Mouse (Mus musculus) heart, embryonic 10.5 days (tissue): ENCODE results near the gene Nubp1. TPM values are rescaled to one million over a fixed set of nuclear protein-coding genes. Genes with fewer than 3 reads are reported as not detected.
A peak's percentile ranks its signal among the peaks of the same experiment; 100 is the strongest.

Experiments
- DNase-seq: peaks from one replicate; pipeline ENCODE4 v3.0.0-alpha.2; 2017; ENCODE audit warnings: low spot score
- H3K27ac ChIP-seq: fragments of 300-500 bp; sonication (generic); 2 replicates; pipeline ENCODE4 v1.5.1; 2016; ENCODE audit warnings: mild to moderate bottlenecking
- H3K27me3 ChIP-seq: fragments of 300-500 bp; sonication (generic); 2 replicates; pipeline ENCODE4 v1.6.1; 2016; ENCODE audit warnings: mild to moderate bottlenecking; ENCODE audit not compliant: poor library complexity, insufficient read depth, severe bottlenecking
- H3K36me3 ChIP-seq: fragments of 300-500 bp; sonication (generic); 2 replicates; pipeline ENCODE4 v1.6.1; 2016; ENCODE audit warnings: mild to moderate bottlenecking, moderate library complexity
- H3K4me1 ChIP-seq: fragments of 300-500 bp; sonication (generic); 2 replicates; pipeline ENCODE4 v1.6.1; 2016; ENCODE audit warnings: mild to moderate bottlenecking
- H3K4me3 ChIP-seq: fragments of 300-500 bp; sonication (generic); 2 replicates; pipeline ENCODE4 v1.5.1; 2016; ENCODE audit warnings: mild to moderate bottlenecking, moderate library complexity
- H3K9me3 ChIP-seq: fragments of 300-500 bp; sonication (generic); 2 replicates; pipeline ENCODE4 v1.6.1; 2016; ENCODE audit warnings: mild to moderate bottlenecking, moderate library complexity
- WGBS: fragments of 180-500 bp; shearing (Covaris S2); methylation state at CpG from one replicate; pipeline ENCODE4 v1.1.7; 2016; 5-methylcytosine and 5-hydroxymethylcytosine counted together
- polyA plus RNA-seq: library from polyadenylated mRNA; unstranded; fragments of >200 nt; fragmentation: Nextera tagmentation; extraction: Ambion mirVana; gene quantifications from 2 replicates; pipeline ENCODE4 v1.2.1, GENCODE M21; 2016

Nubp1 gene
- polyA plus RNA-seq, 1 experiment from 2014 or later: 70.9 TPM

- Histone ChIP-seq H3K27me3 (no peaks in the 10 kb centered on the region), H3K36me3 (0 out of 2 replicates have a peak, but pooled peaks cover under 1% of the 10 kb centered on the region), H3K4me1 (peaks cover 5% of the 10 kb centered on the region; the same call in 1 of the 2 replicates), H3K27ac (no peak overlapping the region), H3K9me3 (no peaks in the 10 kb centered on the region), H3K4me3 (no peak overlapping the region)
- 82% methylated on average over 5 of the region's 5 CpGs for WGBS
- no peak for DNase-seq
Observed at GRCm38 (mm10) chr16:10433344-10433743, 21.6 kb downstream of the Nubp1 start.

GRCm38 (mm10) chr16:10436166-10436565 lies 24.4 kb downstream of the Nubp1 start:
- H3K4me3 ChIP-seq: no peak overlapping the region
- no peak overlapping the region for H3K27ac ChIP-seq
- DNase-seq: no peak
- H3K27me3 ChIP-seq: no peaks in the 10 kb centered on the region
- peaks cover 5% of the 10 kb centered on the region for H3K36me3 ChIP-seq
- peaks cover 5% of the 10 kb centered on the region; the same call in 1 of the 2 replicates for H3K4me1 ChIP-seq
- WGBS: 78% methylated on average over 6 of the region's 6 CpGs
- no peaks in the 10 kb centered on the region for H3K9me3 ChIP-seq

- H3K4me3 ChIP-seq: no peak overlapping the region
- H3K4me1 ChIP-seq: peaks cover under 1% of the 10 kb centered on the region; the same call in 1 of the 2 replicates
- no peaks in the 10 kb centered on the region for H3K9me3 ChIP-seq
- H3K27ac ChIP-seq: no peak overlapping the region
- WGBS: 82% methylated on average over 5 of the region's 5 CpGs
- peaks cover 5% of the 10 kb centered on the region for H3K36me3 ChIP-seq
- no peak for DNase-seq
- no peaks in the 10 kb centered on the region for H3K27me3 ChIP-seq
Observed at GRCm38 (mm10) chr16:10438055-10438454, 26.3 kb downstream of the Nubp1 start.

GRCm38 (mm10) chr16:10441328-10441727 lies 29.6 kb downstream of the Nubp1 start:
- no peak for DNase-seq
- Histone ChIP-seq H3K9me3 (no peaks in the 10 kb centered on the region), H3K27ac (no peak overlapping the region), H3K27me3 (no peaks in the 10 kb centered on the region), H3K4me1 (peaks cover 6% of the 10 kb centered on the region; the same call in 1 of the 2 replicates), H3K36me3 (peaks cover 5% of the 10 kb centered on the region), H3K4me3 (no peak overlapping the region)
- WGBS: 85% methylated on average over 6 of the region's 6 CpGs

DNA sequence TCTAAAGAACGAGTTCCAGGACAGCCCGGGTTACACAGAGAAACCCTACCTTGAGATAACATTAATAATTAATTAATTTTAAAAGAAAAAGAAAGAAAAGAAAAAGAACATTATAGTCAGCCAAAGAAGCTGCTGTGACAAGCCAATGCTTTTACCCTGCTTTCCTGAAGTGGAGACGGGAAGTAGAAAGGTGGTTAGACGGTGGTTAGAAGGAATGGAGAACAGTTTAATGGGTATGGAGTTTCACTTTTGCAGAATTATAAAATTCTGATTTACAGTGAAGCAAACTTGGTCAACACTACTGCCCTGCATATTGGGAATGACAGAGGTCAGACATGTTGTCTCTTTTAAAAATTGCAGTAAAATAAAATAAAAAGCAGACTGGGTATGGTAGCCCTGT lies 30.0 kb downstream of the Nubp1 start:
- DNase-seq: no peak
- 88% methylated on average over 4 of the region's 4 CpGs for WGBS
- Histone ChIP-seq H3K27ac (no peak overlapping the region), H3K36me3 (peaks cover 5% of the 10 kb centered on the region), H3K4me1 (peaks cover 10% of the 10 kb centered on the region; the same call in 1 of the 2 replicates), H3K27me3 (no peaks in the 10 kb centered on the region), H3K4me3 (no peak overlapping the region), H3K9me3 (no peaks in the 10 kb centered on the region)

DNA sequence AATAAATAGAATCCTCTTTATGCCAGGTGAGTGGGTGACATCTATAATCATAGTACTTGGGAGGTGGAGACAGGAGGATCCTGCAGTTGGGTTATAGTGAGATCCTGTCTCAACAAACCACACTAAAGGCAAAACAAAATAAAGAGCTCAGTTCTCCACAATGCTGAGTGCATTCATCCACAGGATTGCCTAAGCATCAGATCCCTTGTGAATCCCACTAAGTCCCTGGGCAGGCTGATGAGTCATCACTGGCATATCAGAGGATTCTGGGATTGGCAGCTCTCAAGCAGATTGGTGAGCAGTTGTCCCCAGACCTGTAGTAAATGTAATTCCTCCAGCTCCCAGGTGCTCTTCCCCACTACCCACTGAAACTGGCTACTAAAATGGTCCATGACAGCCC lies 32.0 kb downstream of the Nubp1 start:
- H3K9me3 ChIP-seq: no peaks in the 10 kb centered on the region
- H3K4me1 ChIP-seq: peaks cover 22% of the 10 kb centered on the region
- no peak overlapping the region for H3K4me3 ChIP-seq
- H3K36me3 ChIP-seq: peaks cover under 1% of the 10 kb centered on the region; the same call in 1 of the 2 replicates
- DNase-seq: no peak
- H3K27me3 ChIP-seq: no peaks in the 10 kb centered on the region
- H3K27ac ChIP-seq: no peak overlapping the region

DNA sequence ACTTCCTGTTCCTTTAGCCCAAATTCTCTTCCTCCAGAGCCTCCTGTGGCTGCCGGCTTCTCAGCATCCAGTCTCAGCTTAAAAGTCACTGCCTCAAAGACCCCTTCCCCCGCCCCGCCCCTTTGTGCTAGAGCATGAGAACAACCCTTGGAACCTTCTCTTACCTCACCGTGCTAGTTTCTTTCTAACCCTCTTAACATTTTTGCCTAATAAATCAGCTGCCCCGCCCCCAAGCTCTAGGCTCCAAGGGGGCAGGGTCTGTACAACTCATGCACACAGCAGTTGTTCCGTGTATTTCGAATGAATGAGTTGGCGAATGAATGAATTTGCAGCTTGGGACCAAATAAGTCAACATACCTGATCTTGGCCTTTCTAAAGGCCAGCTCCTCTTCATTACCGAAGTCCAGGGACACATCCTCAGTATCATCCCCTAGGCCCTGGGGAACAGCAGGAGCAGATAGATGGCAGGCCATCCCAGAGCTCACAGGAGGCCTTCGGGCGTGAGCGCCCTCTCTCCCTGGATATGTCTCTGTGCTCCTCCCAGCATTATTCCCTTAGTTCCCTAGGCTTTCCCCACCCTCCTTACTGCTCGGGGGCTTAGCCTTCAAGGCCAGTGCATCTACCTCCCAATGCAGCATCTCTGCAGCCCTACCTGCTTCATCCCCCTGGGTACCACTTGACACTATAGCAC lies 35.0 kb downstream of the Nubp1 start:
- H3K4me3 ChIP-seq: peak overlapping the region; percentile 60
- no peaks in the 10 kb centered on the region for H3K36me3 ChIP-seq
- 25% methylated on average over 13 of the region's 13 CpGs for WGBS
- H3K4me1 ChIP-seq: peaks cover 22% of the 10 kb centered on the region
- no peaks in the 10 kb centered on the region for H3K9me3 ChIP-seq
- peak overlapping the region; percentile 81 for H3K27ac ChIP-seq
- H3K27me3 ChIP-seq: no peaks in the 10 kb centered on the region
- DNase-seq: no peak

- H3K27me3 ChIP-seq: no peaks in the 10 kb centered on the region
- 4% methylated on average over 12 of the region's 12 CpGs for whole genome bisulfite sequencing
- H3K4me1 ChIP-seq: peaks cover 22% of the 10 kb centered on the region
- peak within 1 kb of the TSS; percentile 81 for H3K27ac ChIP-seq
- DNase-seq: peak; percentile 87
- no peaks in the 10 kb centered on the region for H3K9me3 ChIP-seq
- peak within 1 kb of the TSS; percentile 60 for H3K4me3 ChIP-seq
- H3K36me3 ChIP-seq: no peaks in the 10 kb centered on the region
Observed at GRCm38 (mm10) chr16:10447264-10447594, 35.5 kb downstream of the Nubp1 start, which contains the start of gene Tvp23a. Gene Tvp23a, minus strand, starts transcription at chr16:10447362.

DNA sequence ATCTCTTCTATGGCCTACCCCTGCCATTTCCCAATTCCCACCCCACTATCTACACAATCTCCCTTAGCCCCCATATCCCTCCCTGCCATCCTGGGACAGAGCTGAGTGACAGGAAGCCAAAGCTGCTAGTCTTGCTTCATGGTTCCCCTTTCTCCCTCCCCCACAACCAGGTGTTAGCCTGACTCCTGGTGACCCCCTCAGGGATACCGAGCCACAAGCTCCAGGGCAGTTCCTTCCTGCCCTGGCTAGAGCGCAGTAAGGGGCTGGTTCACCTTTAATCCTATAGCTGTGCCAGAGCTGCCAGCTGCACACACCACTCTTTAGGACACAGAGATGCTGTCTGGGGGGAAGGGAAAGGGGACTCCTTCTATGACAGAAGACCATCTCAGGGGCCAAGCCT lies 36.0 kb downstream of the Nubp1 start:
- H3K36me3 ChIP-seq: no peaks in the 10 kb centered on the region
- no peaks in the 10 kb centered on the region for H3K9me3 ChIP-seq
- no peak for DNase-seq
- peaks cover 22% of the 10 kb centered on the region for H3K4me1 ChIP-seq
- WGBS: 73% methylated on average over 2 of the region's 2 CpGs
- peak overlapping the region; percentile 60 for H3K4me3 ChIP-seq
- no peaks in the 10 kb centered on the region for H3K27me3 ChIP-seq
- H3K27ac ChIP-seq: peak overlapping the region; percentile 81

DNA sequence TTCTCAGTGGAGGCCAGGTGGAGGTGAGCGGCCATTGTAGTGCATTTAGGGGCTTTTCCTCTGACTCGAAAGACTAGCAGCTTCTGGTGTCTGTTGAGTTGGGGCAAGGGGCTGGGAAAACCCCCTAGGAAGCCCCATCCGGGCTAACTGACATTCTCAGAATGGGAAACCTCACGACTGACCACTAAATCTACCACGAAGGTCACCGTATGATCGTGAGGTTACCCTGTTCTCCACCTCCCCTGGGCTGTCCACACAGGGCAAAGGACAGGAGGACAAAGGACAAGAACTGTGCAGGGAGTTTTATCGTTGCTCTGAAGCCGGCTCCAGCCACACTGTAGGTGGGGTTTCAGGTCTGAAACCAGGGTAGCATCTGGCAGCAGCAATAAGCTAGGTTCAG lies 37.2 kb downstream of the Nubp1 start:
- Histone ChIP-seq H3K4me3 (no peak overlapping the region), H3K9me3 (no peaks in the 10 kb centered on the region), H3K27ac (no peak overlapping the region), H3K4me1 (peaks cover 22% of the 10 kb centered on the region), H3K27me3 (no peaks in the 10 kb centered on the region), H3K36me3 (no peaks in the 10 kb centered on the region)
- no peak for DNase-seq
- 86% methylated on average over 9 of the region's 9 CpGs for WGBS

DNA sequence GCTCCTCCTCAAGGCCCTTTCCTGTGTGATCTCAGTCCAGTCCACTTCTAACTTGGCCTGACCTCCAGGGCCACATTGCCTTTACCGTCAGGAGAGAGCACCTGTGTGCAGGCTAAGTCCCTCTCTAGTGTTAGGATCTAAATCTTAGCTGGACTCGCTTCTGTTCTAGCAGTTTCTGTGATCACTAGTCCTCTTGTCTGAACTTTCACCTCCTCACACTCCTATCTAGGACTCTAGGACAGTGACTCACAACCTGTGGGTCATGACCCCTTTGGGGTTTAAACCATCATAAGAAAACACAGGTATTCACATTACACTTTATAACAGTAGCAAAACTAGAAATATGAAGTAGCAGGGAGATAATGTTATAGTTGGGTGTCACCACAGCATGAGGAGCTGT lies 40.2 kb downstream of the Nubp1 start:
- Histone ChIP-seq H3K27ac (no peak overlapping the region), H3K4me3 (no peak overlapping the region), H3K9me3 (no peaks in the 10 kb centered on the region), H3K4me1 (peaks cover 10% of the 10 kb centered on the region), H3K36me3 (no peaks in the 10 kb centered on the region), H3K27me3 (no peaks in the 10 kb centered on the region)
- WGBS: 76% methylated on average over 2 of the region's 2 CpGs
- DNase-seq: no peak

GRCm38 (mm10) chr16:10452445-10452896 lies 40.7 kb downstream of the Nubp1 start:
- Histone ChIP-seq H3K4me1 (peaks cover 5% of the 10 kb centered on the region), H3K36me3 (no peaks in the 10 kb centered on the region), H3K4me3 (no peak overlapping the region), H3K27ac (no peak overlapping the region), H3K27me3 (no peaks in the 10 kb centered on the region), H3K9me3 (no peaks in the 10 kb centered on the region)
- 69% methylated on average over 8 of the region's 8 CpGs for WGBS
- DNase-seq: no peak

DNA sequence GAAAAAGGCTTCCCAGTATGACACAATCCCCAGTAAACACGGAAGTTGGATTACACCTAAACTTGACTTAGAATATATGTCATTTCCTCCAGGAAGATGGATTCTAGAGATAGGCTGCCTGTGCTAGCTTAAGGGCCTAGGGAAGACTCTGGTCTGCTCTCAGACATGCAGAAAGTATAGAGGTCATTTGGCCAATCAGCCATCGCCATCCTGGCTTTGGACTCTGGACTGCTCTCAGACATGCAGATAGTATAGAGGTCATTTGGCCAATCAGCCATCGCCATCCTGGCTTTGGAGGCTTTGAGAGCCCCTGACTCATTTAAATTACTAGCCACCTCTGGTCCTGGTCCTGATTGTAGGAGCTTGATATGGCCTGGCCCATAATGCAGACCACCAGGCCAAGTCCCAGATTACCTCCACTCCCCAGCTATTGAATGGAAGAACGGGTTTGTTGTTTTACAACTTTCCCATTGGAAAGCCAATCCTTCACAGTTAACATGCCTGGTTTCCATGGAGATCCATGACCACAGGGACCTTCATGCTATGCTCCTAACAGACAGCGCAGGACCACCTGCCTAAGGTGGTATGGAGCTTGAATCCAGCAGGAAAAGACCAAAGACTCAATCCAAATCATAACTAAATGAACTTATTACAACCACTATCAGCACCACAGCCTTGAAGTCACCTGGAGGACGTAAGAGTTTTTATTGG lies 42.3 kb downstream of the Nubp1 start:
- Histone ChIP-seq H3K36me3 (no peaks in the 10 kb centered on the region), H3K27ac (no peak overlapping the region), H3K9me3 (no peaks in the 10 kb centered on the region), H3K27me3 (no peaks in the 10 kb centered on the region), H3K4me3 (no peak overlapping the region), H3K4me1 (no peaks in the 10 kb centered on the region)
- 73% methylated on average over 6 of the region's 6 CpGs for WGBS
- DNase-seq: no peak
